Mouse (Mus musculus): ENCODE results near the gene Mcub. TPM values are rescaled to one million over a fixed set of nuclear protein-coding genes. Genes with fewer than 3 reads are reported as not detected.

Gene Mcub
- polyA plus RNA-seq, 1 experiment = 3.0 TPM

- no peak for DNase-seq (ENCODE audit: low read depth)
- TF ChIP-seq CTCF (IDR thresholded peaks at IDR 0.05; ENCODE audit: borderline replicate concordance, extremely low read depth, insufficient read depth, insufficient read length) = no peak
- TF ChIP-seq POLR2A (IDR thresholded peaks at IDR 0.05; ENCODE audit: borderline replicate concordance, extremely low read depth, insufficient read depth, insufficient read length, poor library complexity, severe bottlenecking) = no peak
These were observed 52.6 kb downstream of the Mcub start for GRCm38 (mm10) chr3:129917424-129917823.

- TF ChIP-seq CTCF (IDR thresholded peaks at IDR 0.05; ENCODE audit: borderline replicate concordance, extremely low read depth, insufficient read depth, insufficient read length) (no peak), POLR2A (IDR thresholded peaks at IDR 0.05; ENCODE audit: borderline replicate concordance, extremely low read depth, insufficient read depth, insufficient read length, poor library complexity, severe bottlenecking) (no peak)
- DNase-seq (ENCODE audit: low read depth) = no peak
These were observed 56.8 kb downstream of the Mcub start for GRCm38 (mm10) chr3:129913241-129913640.

GRCm38 (mm10) chr3:129912025-129912424 is 58.0 kb downstream of the Mcub start:
- DNase-seq (ENCODE audit: low read depth) = no peak
- TF ChIP-seq CTCF (IDR thresholded peaks at IDR 0.05; ENCODE audit: borderline replicate concordance, extremely low read depth, insufficient read depth, insufficient read length) (no peak), POLR2A (IDR thresholded peaks at IDR 0.05; ENCODE audit: borderline replicate concordance, extremely low read depth, insufficient read depth, insufficient read length, poor library complexity, severe bottlenecking) (no peak)

GRCm38 (mm10) chr3:129904381-129905132 is 65.4 kb downstream of the Mcub start:
- TF ChIP-seq CTCF (IDR thresholded peaks at IDR 0.05; ENCODE audit: borderline replicate concordance, extremely low read depth, insufficient read depth, insufficient read length) (no peak), POLR2A (IDR thresholded peaks at IDR 0.05; ENCODE audit: borderline replicate concordance, extremely low read depth, insufficient read depth, insufficient read length, poor library complexity, severe bottlenecking) (no peak)
- DNase-seq (ENCODE audit: low read depth) = no peak

GRCm38 (mm10) chr3:129903866-129904265 is 66.1 kb downstream of the Mcub start:
- no peak for TF ChIP-seq CTCF (IDR thresholded peaks at IDR 0.05; ENCODE audit: borderline replicate concordance, extremely low read depth, insufficient read depth, insufficient read length)
- TF ChIP-seq POLR2A (IDR thresholded peaks at IDR 0.05; ENCODE audit: borderline replicate concordance, extremely low read depth, insufficient read depth, insufficient read length, poor library complexity, severe bottlenecking) = no peak
- DNase-seq (ENCODE audit: low read depth) = no peak

GRCm38 (mm10) chr3:129903369-129903768 is 66.6 kb downstream of the Mcub start:
- DNase-seq (ENCODE audit: low read depth) = no peak
- TF ChIP-seq CTCF (IDR thresholded peaks at IDR 0.05; ENCODE audit: borderline replicate concordance, extremely low read depth, insufficient read depth, insufficient read length) (no peak), POLR2A (IDR thresholded peaks at IDR 0.05; ENCODE audit: borderline replicate concordance, extremely low read depth, insufficient read depth, insufficient read length, poor library complexity, severe bottlenecking) (no peak)

- no peak for TF ChIP-seq POLR2A (IDR thresholded peaks at IDR 0.05; ENCODE audit: borderline replicate concordance, extremely low read depth, insufficient read depth, insufficient read length, poor library complexity, severe bottlenecking)
- no peak for TF ChIP-seq CTCF (IDR thresholded peaks at IDR 0.05; ENCODE audit: borderline replicate concordance, extremely low read depth, insufficient read depth, insufficient read length)
- DNase-seq (ENCODE audit: low read depth) = peak; percentile 90
These were observed 68.7 kb downstream of the Mcub start, which contains the start of gene Casp6 for GRCm38 (mm10) chr3:129901271-129901809. Casp6 (plus strand) TSS chr3:129901425.

GRCm38 (mm10) chr3:129898886-129899285 is 71.1 kb downstream of the Mcub start:
- TF ChIP-seq CTCF (IDR thresholded peaks at IDR 0.05; ENCODE audit: borderline replicate concordance, extremely low read depth, insufficient read depth, insufficient read length) = no peak
- TF ChIP-seq POLR2A (IDR thresholded peaks at IDR 0.05; ENCODE audit: borderline replicate concordance, extremely low read depth, insufficient read depth, insufficient read length, poor library complexity, severe bottlenecking) = no peak
- DNase-seq (ENCODE audit: low read depth) = no peak

GRCm38 (mm10) chr3:129896591-129896990 is 73.4 kb downstream of the Mcub start:
- no peak for DNase-seq (ENCODE audit: low read depth)
- TF ChIP-seq POLR2A (IDR thresholded peaks at IDR 0.05; ENCODE audit: borderline replicate concordance, extremely low read depth, insufficient read depth, insufficient read length, poor library complexity, severe bottlenecking) (no peak), CTCF (IDR thresholded peaks at IDR 0.05; ENCODE audit: borderline replicate concordance, extremely low read depth, insufficient read depth, insufficient read length) (no peak)

GRCm38 (mm10) chr3:129893143-129893542 is 76.9 kb downstream of the Mcub start:
- DNase-seq (ENCODE audit: low read depth) = no peak
- no peak for TF ChIP-seq CTCF (IDR thresholded peaks at IDR 0.05; ENCODE audit: borderline replicate concordance, extremely low read depth, insufficient read depth, insufficient read length)
- no peak for TF ChIP-seq POLR2A (IDR thresholded peaks at IDR 0.05; ENCODE audit: borderline replicate concordance, extremely low read depth, insufficient read depth, insufficient read length, poor library complexity, severe bottlenecking)

- no peak for DNase-seq (ENCODE audit: low read depth)
- TF ChIP-seq CTCF (IDR thresholded peaks at IDR 0.05; ENCODE audit: borderline replicate concordance, extremely low read depth, insufficient read depth, insufficient read length) (no peak), POLR2A (IDR thresholded peaks at IDR 0.05; ENCODE audit: borderline replicate concordance, extremely low read depth, insufficient read depth, insufficient read length, poor library complexity, severe bottlenecking) (no peak)
These were observed 78.0 kb downstream of the Mcub start for GRCm38 (mm10) chr3:129892003-129892402.
